Mouse (Mus musculus): ENCODE data around the gene Zcchc7.

DNA sequence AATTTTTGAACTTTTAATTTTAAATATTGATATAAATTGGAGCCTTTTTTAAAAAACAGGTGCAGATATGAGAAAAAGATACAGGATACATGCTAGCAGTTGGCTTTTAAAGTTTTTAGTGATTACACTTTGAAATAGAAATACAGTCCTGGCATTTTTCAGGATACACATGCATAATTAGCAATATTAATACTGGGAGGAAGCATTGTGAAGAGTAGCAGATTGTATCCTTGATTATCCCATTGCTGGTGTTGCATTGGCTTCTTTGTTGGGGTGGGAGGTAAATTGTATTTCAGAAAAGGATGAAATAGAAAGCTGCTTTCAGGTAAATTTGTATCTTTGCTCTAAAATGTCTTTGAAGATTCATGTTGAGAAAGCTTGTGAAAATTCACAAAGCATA lies 22.0 kb downstream of the Zcchc7 start:
- no peak for TF ChIP-seq TAL1 (IDR thresholded peaks at IDR 0.05; ENCODE audit: low read length)
- no peak for TF ChIP-seq GATA1 (IDR thresholded peaks at IDR 0.05; ENCODE audit: low read length)

Data from erythroblast, embryonic 14.5 days (primary cell).